Mouse (Mus musculus) lung, embryonic 14.5 days (tissue): ENCODE data around the gene Adgrg3. TPM values are rescaled to one million over a fixed set of nuclear protein-coding genes. Genes with fewer than 3 reads are reported as not detected.

Experiments used
- ATAC-seq: fragments of 200-750 bp; cut with Nextera tagmentation; 2 replicates; pipeline ENCODE4 v1.8.0; 2017; ENCODE audit warnings: mild to moderate bottlenecking, moderate TSS enrichment, moderate library complexity; ENCODE audit not compliant: insufficient read depth
- DNase-seq: peaks from one replicate; pipeline ENCODE4 v3.0.0-alpha.2; 2015
- H3K27ac ChIP-seq: fragments of 300-500 bp; sonication (generic); 2 replicates; pipeline ENCODE4 v1.5.1; 2014; ENCODE audit warnings: low read depth, mild to moderate bottlenecking, moderate library complexity
- H3K27me3 ChIP-seq: fragments of 300-500 bp; sonication (generic); 2 replicates; pipeline ENCODE4 v1.6.1; 2014; ENCODE audit warnings: low read length, control low read depth; ENCODE audit not compliant: insufficient read depth
- H3K36me3 ChIP-seq: fragments of 300-500 bp; sonication (generic); 2 replicates; pipeline ENCODE4 v1.6.1; 2014; ENCODE audit warnings: control low read depth; ENCODE audit not compliant: insufficient read depth
- H3K4me1 ChIP-seq: fragments of 300-500 bp; sonication (generic); 2 replicates; pipeline ENCODE4 v1.6.1; 2014; ENCODE audit warnings: antibody characterized with exemption, control low read depth; ENCODE audit not compliant: insufficient read depth
- H3K4me2 ChIP-seq: fragments of 300-500 bp; sonication (generic); 2 replicates; pipeline ENCODE4 v1.6.1; 2014; ENCODE audit warnings: mild to moderate bottlenecking
- H3K4me3 ChIP-seq: fragments of 300-500 bp; sonication (generic); 2 replicates; pipeline ENCODE4 v1.5.1; 2014; ENCODE audit warnings: low read depth, low read length
- H3K9ac ChIP-seq: fragments of 300-500 bp; sonication (generic); 2 replicates; pipeline ENCODE4 v1.6.1; 2014
- H3K9me3 ChIP-seq: fragments of 300-500 bp; sonication (generic); 2 replicates; pipeline ENCODE4 v1.6.1; 2016; ENCODE audit warnings: low read depth, low read length, control low read depth
- CTCF ChIP-seq: IDR thresholded peaks from 2 replicates; pipeline ENCODE4 v1.5.1; 2016; ENCODE audit warnings: antibody characterized with exemption, low read depth
- WGBS: fragments of 180-500 bp; shearing (Covaris S2); extraction: QIAGEN DNeasy Blood & Tissue Kit; methylation state at CpG from one replicate; pipeline ENCODE4 v1.1.7; 2014; 5-methylcytosine and 5-hydroxymethylcytosine counted together
- polyA plus RNA-seq: library from polyadenylated mRNA; unstranded; fragments of >200 nt; fragmentation: Nextera tagmentation; extraction: Ambion mirVana; gene quantifications from 2 replicates; pipeline ENCODE4 v1.2.1, GENCODE M21; 2014

Gene Adgrg3
- polyA plus RNA-seq, 1 experiment from 2014 or later, result 4.0 TPM

DNA sequence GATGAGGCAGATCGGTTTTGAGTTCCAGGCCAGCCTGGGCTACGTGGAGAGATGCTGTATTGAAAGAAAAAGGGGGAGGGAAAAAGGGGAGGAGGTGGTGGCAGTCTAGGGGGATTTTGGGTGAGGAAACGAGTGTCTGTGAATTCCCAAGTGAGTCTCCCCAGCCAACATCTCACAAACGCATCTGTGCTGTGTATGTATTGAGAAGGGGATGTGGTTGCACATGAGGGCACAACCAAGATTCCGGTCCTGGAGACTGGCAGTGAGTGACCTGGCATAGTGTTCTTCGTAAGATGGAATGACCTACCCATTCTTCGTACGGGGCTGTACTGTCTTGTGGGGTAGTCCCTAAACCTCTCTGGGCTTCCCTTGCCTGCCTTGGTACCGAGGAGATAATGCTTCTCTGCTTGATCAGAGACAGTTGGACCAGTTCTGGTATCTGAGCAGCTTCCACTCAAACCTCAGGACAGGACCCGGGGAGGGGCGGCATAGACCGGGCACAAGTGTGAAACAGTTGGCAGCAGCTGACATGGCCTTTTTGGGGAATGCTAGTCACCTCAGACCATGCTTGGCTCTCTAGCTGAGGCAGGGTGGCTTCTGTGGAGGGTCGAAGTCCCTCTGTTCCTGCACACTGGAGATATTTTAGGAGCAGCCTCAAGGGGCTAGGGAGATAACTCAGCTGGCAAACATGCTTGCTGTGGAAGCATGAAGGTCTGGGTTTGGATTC lies 38.7 kb upstream of the Adgrg3 start:
- peaks cover 3% of the 10 kb centered on the region for H3K4me1 ChIP-seq
- peak overlapping the region; percentile 59 for H3K4me2 ChIP-seq
- H3K27ac ChIP-seq, result 0 out of 2 replicates have a peak overlapping the region, but pooled peaks have one; percentile 93
- peak overlapping the region; percentile 42 for H3K4me3 ChIP-seq
- DNase-seq (no peak), ATAC-seq (no peak)
- H3K9ac ChIP-seq, result peak overlapping the region; percentile 50; the same call in 1 of the 2 replicates
- 68% methylated on average over 13 of the region's 13 CpGs for WGBS
- TF ChIP-seq CTCF, result no peak
- H3K36me3 ChIP-seq, result no peaks in the 10 kb centered on the region
- H3K27me3 ChIP-seq, result peaks cover 6% of the 10 kb centered on the region; the same call in 1 of the 2 replicates
- H3K9me3 ChIP-seq, result no peaks in the 10 kb centered on the region

DNA sequence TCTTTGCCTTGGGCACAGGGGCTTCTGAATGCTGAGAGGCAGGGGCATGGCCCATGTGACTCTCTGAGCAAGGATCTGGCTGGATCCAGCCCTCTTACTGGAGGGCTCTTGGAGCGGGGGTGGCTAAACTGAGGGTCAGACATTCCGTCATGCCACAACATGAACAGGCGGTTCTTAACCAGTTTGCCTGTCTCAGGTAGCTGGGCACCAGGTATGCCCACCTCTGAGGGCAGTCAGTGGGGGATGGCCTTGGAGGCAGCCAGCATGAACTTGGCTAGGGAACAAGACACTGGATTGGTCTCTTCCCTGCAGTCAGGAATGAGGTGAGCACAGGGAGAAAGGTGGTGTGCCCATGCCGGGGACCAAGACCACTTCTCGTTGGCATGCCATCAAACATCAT lies 37.3 kb upstream of the Adgrg3 start:
- peak overlapping the region; percentile 1; the same call in 1 of the 2 replicates for H3K4me2 ChIP-seq
- WGBS, result 73% methylated on average over 5 of the region's 5 CpGs
- no peak overlapping the region for H3K9ac ChIP-seq
- DNase-seq, result no peak
- H3K9me3 ChIP-seq, result no peaks in the 10 kb centered on the region
- H3K27me3 ChIP-seq, result peaks cover 6% of the 10 kb centered on the region; the same call in 1 of the 2 replicates
- no peaks in the 10 kb centered on the region for H3K36me3 ChIP-seq
- H3K4me1 ChIP-seq, result peaks cover 8% of the 10 kb centered on the region
- ATAC-seq, result no peak
- H3K4me3 ChIP-seq, result no peak overlapping the region
- no peak for TF ChIP-seq CTCF
- no peak overlapping the region for H3K27ac ChIP-seq

DNA sequence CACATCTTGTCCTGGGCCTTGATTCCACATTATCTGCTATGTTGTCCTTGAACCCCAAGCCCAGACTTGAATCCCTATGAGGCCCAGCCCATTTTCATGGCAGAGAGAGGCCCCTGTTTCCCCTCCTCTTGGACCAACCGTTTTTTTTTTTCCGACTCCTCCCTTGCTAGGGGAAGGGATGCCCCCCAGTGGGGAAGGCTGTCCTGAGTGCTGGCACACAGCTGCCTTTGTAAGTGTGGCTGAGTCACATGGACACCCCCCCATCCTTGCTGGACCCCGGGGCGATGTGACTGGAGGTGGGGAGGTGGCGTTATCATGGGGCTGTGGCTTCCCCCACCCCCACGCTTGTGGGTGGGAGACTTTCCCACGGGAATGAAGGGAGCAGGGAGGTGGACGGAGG lies 36.5 kb upstream of the Adgrg3 start:
- no peak for TF ChIP-seq CTCF
- Histone ChIP-seq H3K9ac (no peak overlapping the region), H3K9me3 (no peaks in the 10 kb centered on the region), H3K4me2 (no peak overlapping the region; the same call in 1 of the 2 replicates), H3K36me3 (no peaks in the 10 kb centered on the region), H3K4me1 (peaks cover 8% of the 10 kb centered on the region), H3K4me3 (no peak overlapping the region), H3K27ac (0 out of 2 replicates have a peak overlapping the region, but pooled peaks have one; percentile 19), H3K27me3 (peaks cover 6% of the 10 kb centered on the region; the same call in 1 of the 2 replicates)
- no peak for DNase-seq
- no peak for ATAC-seq
- WGBS, result 53% methylated on average over 8 of the region's 8 CpGs

DNA sequence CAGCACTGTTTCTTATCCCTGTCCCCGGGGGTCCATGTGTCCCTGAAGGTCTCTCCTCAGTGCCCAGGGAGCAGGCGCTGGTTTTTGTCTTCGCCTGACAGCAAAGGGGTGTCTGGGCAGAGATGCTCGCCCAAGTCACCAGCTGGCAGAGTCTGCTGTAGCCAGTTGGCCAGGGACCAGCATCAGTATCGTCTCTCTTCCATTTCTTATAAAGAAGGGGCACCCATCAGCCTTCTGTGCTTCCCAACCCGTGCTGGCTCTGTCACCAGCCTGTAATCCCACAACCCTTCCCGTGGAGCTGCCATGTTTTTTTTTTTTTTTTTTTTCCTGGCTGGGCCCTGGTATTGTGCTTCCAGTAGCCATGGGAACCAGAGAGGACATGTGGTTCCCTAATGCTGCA lies 35.6 kb upstream of the Adgrg3 start:
- no peak overlapping the region for H3K4me2 ChIP-seq
- peaks cover 6% of the 10 kb centered on the region; the same call in 1 of the 2 replicates for H3K27me3 ChIP-seq
- no peak for ATAC-seq
- no peak overlapping the region for H3K9ac ChIP-seq
- 66% methylated on average over 7 of the region's 7 CpGs for WGBS
- H3K4me3 ChIP-seq, result no peak overlapping the region
- H3K9me3 ChIP-seq, result no peaks in the 10 kb centered on the region
- no peaks in the 10 kb centered on the region for H3K36me3 ChIP-seq
- no peak for TF ChIP-seq CTCF
- H3K4me1 ChIP-seq, result peaks cover 8% of the 10 kb centered on the region
- no peak overlapping the region for H3K27ac ChIP-seq
- no peak for DNase-seq

DNA sequence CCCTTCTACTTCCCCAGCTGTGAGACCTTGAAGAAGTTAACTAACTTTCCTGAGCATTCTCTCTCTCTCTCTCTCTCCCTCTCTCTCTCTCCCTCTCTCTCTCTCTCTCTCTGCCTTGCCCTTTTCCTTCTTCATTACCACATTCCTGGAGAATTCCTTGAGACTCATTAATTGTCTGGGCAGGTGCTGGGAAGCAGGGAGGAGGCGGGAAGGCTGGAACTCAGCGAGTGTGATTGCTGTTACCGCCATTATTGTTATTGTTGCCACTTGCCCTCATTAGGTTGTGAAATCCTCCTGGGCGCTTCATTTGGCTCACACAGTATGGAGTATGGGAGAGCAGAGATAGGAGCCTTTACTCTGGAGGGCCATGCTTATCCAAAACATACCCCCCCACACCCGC lies 34.3 kb upstream of the Adgrg3 start:
- H3K4me3 ChIP-seq, result no peak overlapping the region
- no peaks in the 10 kb centered on the region for H3K9me3 ChIP-seq
- no peak overlapping the region for H3K9ac ChIP-seq
- H3K27ac ChIP-seq, result peak overlapping the region; percentile 58
- H3K36me3 ChIP-seq, result no peaks in the 10 kb centered on the region
- 10% methylated on average over 5 of the region's 5 CpGs for WGBS
- ATAC-seq (peak; percentile 21; the same call in 1 of the 2 replicates), DNase-seq (no peak)
- no peak for TF ChIP-seq CTCF
- H3K4me1 ChIP-seq, result peaks cover 8% of the 10 kb centered on the region
- H3K27me3 ChIP-seq, result peaks cover 2% of the 10 kb centered on the region; the same call in 1 of the 2 replicates
- no peak overlapping the region for H3K4me2 ChIP-seq

DNA sequence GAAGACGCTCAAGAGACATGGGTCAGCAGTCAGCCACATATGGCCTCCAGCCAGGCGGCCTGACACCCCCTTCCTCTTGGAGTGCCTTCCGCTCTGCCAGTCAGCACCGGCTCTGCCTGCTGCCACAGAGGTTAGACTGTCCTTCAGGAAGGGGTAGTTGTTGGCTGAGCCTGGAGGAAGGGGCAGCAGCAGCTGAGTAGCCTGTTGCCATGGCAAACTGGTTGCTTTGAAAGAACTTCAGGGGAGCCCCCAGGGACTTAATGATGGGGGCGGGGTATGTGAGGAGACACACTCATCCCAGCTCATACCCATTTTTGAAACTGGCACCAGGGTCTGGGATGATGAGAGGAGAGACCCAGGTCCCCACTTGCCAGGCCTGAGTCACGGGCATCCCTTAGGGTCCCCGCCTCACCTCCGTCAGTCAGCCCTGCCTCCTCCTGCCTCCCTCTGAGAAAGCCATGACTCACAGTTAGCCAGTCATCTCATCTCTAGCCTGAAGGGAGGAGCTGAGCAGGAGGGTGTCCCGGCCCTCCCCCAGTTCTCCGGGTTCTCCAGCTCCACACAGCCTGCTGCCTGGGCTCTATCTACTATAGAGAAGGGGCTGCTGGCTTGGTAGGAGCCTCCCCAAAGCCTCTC lies 33.5 kb upstream of the Adgrg3 start:
- 22% methylated on average over 10 of the region's 10 CpGs for WGBS
- no peak for TF ChIP-seq CTCF
- Histone ChIP-seq H3K4me3 (peak overlapping the region; percentile 22; the same call in 1 of the 2 replicates), H3K27ac (peak overlapping the region; percentile 58; the same call in 1 of the 2 replicates), H3K4me2 (peak overlapping the region; percentile 37), H3K4me1 (peaks cover 8% of the 10 kb centered on the region), H3K9me3 (no peaks in the 10 kb centered on the region), H3K27me3 (no peaks in the 10 kb centered on the region), H3K9ac (peak overlapping the region; percentile 21; the same call in 1 of the 2 replicates), H3K36me3 (no peaks in the 10 kb centered on the region)
- DNase-seq (peak; percentile 48), ATAC-seq (peak; percentile 71)

DNA sequence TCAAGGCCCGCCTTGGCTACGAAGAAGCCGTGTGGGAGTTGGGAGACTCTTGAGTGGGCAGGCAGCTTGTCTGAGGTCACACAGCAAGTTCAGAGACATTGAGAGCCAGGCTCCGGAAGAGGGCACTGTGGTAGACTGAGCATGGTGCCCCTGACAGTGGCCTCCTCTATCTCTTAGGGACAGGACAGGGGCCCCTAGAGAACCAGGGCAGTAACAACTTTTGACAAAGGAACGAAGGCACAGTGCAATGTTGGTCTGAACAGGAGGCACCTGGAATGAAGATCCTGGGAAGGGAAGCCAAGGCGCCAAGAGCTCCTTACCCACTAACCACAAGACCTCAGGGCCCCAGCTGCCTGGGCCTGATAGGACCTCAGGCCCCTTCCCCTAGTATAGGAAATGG lies 32.5 kb upstream of the Adgrg3 start:
- Histone ChIP-seq H3K36me3 (no peaks in the 10 kb centered on the region), H3K4me1 (peaks cover 8% of the 10 kb centered on the region), H3K27ac (peak overlapping the region; percentile 19; the same call in 1 of the 2 replicates), H3K9me3 (no peaks in the 10 kb centered on the region), H3K4me2 (peak overlapping the region; percentile 37; the same call in 1 of the 2 replicates), H3K9ac (0 out of 2 replicates have a peak overlapping the region, but pooled peaks have one; percentile 21), H3K4me3 (peak overlapping the region; percentile 22; the same call in 1 of the 2 replicates), H3K27me3 (no peaks in the 10 kb centered on the region)
- DNase-seq (no peak), ATAC-seq (0 out of 2 replicates have a peak, but pooled peaks have one; percentile 25)
- 76% methylated on average over 6 of the region's 6 CpGs for WGBS
- no peak for TF ChIP-seq CTCF
